In genomic region chr14:83533057-83533456, GRCm38 (mm10) we compare ENCODE assay signal across 26 mouse cellular contexts.
DNase-seq lines count a peak whose midpoint lies in the region; ATAC-seq and TF ChIP-seq lines count a peak whose summit lies in the region.
"Had no signal": no experiment of that assay in that cellular context is flagged by ENCODE, and none has a peak within 500 bp of the region (broad histone marks: within the 10 kb centered on the region; RNA-seq: fewer than 3 reads in every experiment).

No protein-coding gene starts in this region.

- no peaks in the 10 kb centered on the region for H3K36me3 ChIP-seq in G1E (replicated peaks)
- H3K36me3 ChIP-seq: embryonic facial prominence, embryonic 13.5 days; embryonic facial prominence, embryonic 15.5 days; forebrain, embryonic 10.5 days; forebrain, embryonic 12.5 days had no signal

- no peak overlapping the region for H3K4me3 ChIP-seq in G1E (ENCODE audit: low read depth, low read length)
- H3K4me3 ChIP-seq: embryonic facial prominence, embryonic 13.5 days; embryonic facial prominence, embryonic 15.5 days; erythroblast, embryonic 14.5 days; forebrain, embryonic 10.5 days; forebrain, embryonic 12.5 days had no signal

- DNase-seq in G1E (ENCODE audit: low spot score) (no peak), MEL-GATA-1-ER (ENCODE audit: extremely low read depth, low read depth) (peak; percentile 17)
- DNase-seq in right cerebral cortex, adult 18-20 months: no peak
- no peak for DNase-seq in ovary, postnatal 36 days (ENCODE audit: low spot score)
- DNase-seq in gastrocnemius, postnatal 4 days (ENCODE audit: low spot score in 2 of 2): no peak
- DNase-seq: adrenal gland, adult 8-10 months; adrenal gland, postnatal 14 days; B cell, adult 2 months; cerebellum, adult 11 months; cerebellum, adult 18-20 months; cerebellum, adult 8-10 months; cerebellum, adult 9-11 months; cerebellum, postnatal 14 days; cerebellum, postnatal 36 days; embryo, embryonic 11 days had no signal

- H3K27me3 ChIP-seq in G1E (ENCODE audit: insufficient read depth, low read length): no peaks in the 10 kb centered on the region
- H3K27me3 ChIP-seq: CH12.LX; embryonic facial prominence, embryonic 13.5 days; embryonic facial prominence, embryonic 15.5 days; forebrain, embryonic 12.5 days; Patski had no signal

- no peak for TF ChIP-seq CTCF in G1E (IDR thresholded peaks at IDR 0.05; ENCODE audit: low read depth, low read length)

- ATAC-seq in G1E (ENCODE audit: extremely low read depth, insufficient number of reproducible peaks, low FRiP score, poor library complexity, severe bottlenecking): peak; percentile 28; the same call in 1 of the 2 replicates
- ATAC-seq: activated CD4-positive, CD25-positive, alpha-beta regulatory T cell, adult 4 months; CD4-positive, CD25-positive, alpha-beta regulatory T cell, adult 4 months; forebrain, embryonic 14.5 days; forebrain, embryonic 16.5 days; Patski had no signal

- H3K9me3 ChIP-seq in G1E (replicated peaks): no peaks in the 10 kb centered on the region
- H3K9me3 ChIP-seq: embryonic facial prominence, embryonic 13.5 days; embryonic facial prominence, embryonic 15.5 days; forebrain, embryonic 10.5 days; forebrain, embryonic 12.5 days had no signal

- no peaks in the 10 kb centered on the region for H3K4me1 ChIP-seq in G1E (ENCODE audit: insufficient read depth, low read depth, low read length)
- H3K4me1 ChIP-seq: embryonic facial prominence, embryonic 13.5 days; embryonic facial prominence, embryonic 15.5 days; forebrain, embryonic 10.5 days; forebrain, embryonic 12.5 days had no signal
